Mouse (Mus musculus): ENCODE measurements at regions not wholly inside any gene's neighbourhood (a gene's known extent, or its start where the extent isn't known, plus 50 kb on each side); places are given as distances from the start of the nearest gene placed in this dataset.

- no peak for ATAC-seq (ENCODE audit: low TSS enrichment)
Observed at GRCm38 (mm10) chr3:112733205-112733604, 525.4 kb downstream of the Amy2a5 start.

- no peak for ATAC-seq (ENCODE audit: low TSS enrichment)
Observed at GRCm38 (mm10) chr3:112699531-112700125, 559.0 kb downstream of the Amy2a5 start.

GRCm38 (mm10) chr3:112688151-112688550, 570.5 kb downstream of the Amy2a5 start:
- ATAC-seq (ENCODE audit: low TSS enrichment): no peak

GRCm38 (mm10) chr3:112638581-112638980, 620.1 kb downstream of the Amy2a5 start:
- ATAC-seq (ENCODE audit: low TSS enrichment): no peak

GRCm38 (mm10) chr3:112603470-112603869, 655.2 kb downstream of the Amy2a5 start:
- ATAC-seq (ENCODE audit: low TSS enrichment): no peak

GRCm38 (mm10) chr3:112582314-112582713, 676.3 kb downstream of the Amy2a5 start:
- ATAC-seq (ENCODE audit: low TSS enrichment): peak; percentile 99

All from frontal cortex, adult (tissue).